Mouse (Mus musculus) cerebellum, adult 18-20 months (tissue): Measurements from ENCODE around the gene Gm42517.
A peak's percentile ranks its signal among the peaks of the same experiment; 100 is the strongest.

ENCODE experiments used
- DNase-seq, 2 experiments: peaks; one replicate each; pipeline ENCODE4 v3.0.0; 2021

Gm42517 gene

DNA sequence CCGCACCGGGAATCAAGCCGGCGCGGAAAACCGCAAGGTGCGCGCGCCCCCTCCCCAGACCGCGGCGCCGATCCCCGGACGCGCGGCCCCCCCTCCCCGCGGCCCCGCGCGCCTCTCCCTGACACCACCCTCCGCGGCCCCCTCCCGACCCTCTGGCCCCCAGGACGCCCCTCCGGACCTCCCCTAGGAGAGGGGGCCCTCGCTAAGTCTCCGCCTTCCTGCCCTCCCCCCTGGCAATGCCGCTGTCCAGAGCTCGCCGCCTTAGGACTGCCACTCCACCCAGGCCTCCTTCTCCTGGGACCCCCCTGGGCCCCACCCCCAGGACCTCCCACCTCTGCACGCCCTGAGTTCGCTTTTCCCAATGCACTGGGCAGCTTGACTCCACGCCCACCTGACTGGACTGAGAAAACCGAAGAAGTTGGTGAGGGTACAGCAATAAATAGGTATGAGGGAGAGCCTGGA is at the start of gene Gm42517:
Gene Gm42517, minus strand, starts transcription at position 52 of the 462 bp plus-strand sequence.
- DNase-seq, result peak; percentile 23 to 35

- no peak for DNase-seq
Observed at GRCm38 (mm10) chr5:108414711-108415110, 47.0 kb upstream of the Gm42517 start.

GRCm38 (mm10) chr5:108406977-108407376 is 39.3 kb upstream of the Gm42517 start:
- no peak for DNase-seq

- DNase-seq, result no peak
Observed at GRCm38 (mm10) chr5:108405460-108405859, 37.7 kb upstream of the Gm42517 start.

DNA sequence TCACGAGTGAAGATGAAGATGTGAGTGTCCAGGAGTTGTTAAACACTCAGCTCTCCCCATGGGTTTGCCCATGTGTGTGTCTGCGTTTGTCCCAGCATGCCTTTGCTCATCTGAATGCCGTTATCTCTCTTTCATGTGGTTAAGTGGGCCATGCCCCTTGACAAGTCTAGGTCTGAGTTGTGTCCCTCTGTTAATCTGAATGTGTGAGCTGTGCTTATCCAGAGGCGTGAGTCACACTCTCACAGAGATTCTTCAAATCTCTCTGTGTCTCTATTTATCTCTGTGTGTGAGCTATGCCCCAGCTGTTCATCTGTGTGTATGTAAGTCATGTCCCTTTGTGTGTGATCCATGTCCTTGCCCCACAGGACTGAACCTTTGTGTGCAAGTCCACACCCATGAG is 35.7 kb upstream of the Gm42517 start:
- DNase-seq, result no peak

- DNase-seq, result no peak
Observed at GRCm38 (mm10) chr5:108389744-108390143, 22.0 kb upstream of the Gm42517 start.

DNA sequence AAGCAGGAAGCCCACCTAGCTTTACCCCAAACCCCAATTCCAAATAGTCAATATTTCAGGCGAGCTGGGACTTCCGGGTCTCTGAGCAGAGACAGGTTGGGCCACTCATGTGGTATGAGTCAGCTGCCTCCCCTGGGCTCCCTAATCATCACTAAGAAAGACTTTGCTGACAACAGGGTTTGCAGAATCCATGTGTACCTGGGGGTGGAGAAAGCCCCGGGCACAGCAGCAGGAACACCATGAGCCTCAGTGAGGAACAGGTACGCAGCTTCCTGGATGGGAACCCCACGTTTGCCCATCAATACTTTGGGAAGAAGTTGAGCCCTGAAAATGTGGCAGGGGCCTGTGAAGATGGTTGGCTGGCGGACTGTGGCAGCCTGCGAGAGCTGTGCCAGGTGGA is 20.5 kb upstream of the Gm42517 start, which contains the start of gene Pde6b:
Gene Pde6b, plus strand, starts transcription at position 191 of the 400 bp plus-strand sequence.
- no peak for DNase-seq

GRCm38 (mm10) chr5:108386449-108386848 is 18.7 kb upstream of the Gm42517 start:
- no peak for DNase-seq

- DNase-seq, result no peak
Observed at GRCm38 (mm10) chr5:108385632-108386031, 17.9 kb upstream of the Gm42517 start.

DNA sequence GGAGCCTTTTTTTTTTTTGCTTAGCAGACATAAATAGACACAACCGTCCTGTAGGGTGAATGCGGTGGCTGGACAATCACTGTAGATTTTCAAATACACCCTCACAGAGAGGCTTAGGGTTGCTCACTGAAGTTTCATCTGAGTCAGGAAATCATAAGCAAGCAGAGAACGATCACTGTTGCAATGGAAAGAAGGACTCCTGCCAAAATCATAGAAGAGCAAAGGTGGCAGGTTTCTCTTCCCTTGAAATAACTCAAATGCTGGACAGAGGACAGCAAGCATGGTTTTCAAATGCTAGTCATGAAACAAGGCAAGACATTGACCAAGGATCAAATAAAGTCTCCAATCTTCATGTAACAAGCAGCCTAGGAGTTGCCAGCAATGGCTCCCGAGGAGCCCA is 10.6 kb upstream of the Gm42517 start:
- no peak for DNase-seq

DNA sequence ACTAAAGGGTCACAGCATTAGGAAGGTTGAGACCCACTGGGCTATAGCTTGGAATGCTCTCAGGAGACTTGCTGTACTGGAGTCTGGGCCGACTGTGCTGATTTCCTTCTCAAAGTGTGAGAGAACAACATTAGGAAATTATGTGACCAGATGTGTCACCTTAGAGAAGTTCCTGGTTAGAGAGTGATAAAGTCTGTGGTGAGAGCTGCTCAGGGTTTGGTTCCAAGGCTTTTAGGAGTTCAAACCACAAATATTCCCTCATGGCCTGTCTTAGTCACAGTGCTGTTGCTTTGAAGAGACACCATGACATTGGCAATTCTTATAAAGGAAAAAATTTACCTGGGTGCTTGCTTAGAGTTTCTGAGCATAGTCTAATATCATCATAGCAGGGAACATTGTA is 8.3 kb upstream of the Gm42517 start:
- no peak for DNase-seq

DNA sequence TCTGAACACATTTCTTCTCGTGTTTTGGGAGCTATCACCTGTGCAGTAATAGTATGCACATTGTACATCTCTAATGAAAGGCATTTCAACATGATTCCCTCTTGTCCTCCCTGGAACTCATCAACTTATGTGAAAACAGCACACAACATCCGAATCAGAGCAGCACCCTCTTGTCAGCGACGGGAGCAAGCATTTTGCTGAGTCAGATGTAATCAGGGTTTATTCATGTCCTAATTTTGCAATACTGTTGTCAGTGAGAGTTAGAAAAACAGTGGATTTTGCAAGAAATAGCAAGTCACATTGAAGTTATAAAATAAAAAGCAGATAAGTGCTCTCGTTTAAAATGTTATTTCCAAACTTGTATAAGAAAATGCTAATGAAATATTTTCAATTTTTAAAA is 6.4 kb upstream of the Gm42517 start:
- no peak for DNase-seq

GRCm38 (mm10) chr5:108369964-108370363 is 2.2 kb upstream of the Gm42517 start:
- DNase-seq, result no peak

DNA sequence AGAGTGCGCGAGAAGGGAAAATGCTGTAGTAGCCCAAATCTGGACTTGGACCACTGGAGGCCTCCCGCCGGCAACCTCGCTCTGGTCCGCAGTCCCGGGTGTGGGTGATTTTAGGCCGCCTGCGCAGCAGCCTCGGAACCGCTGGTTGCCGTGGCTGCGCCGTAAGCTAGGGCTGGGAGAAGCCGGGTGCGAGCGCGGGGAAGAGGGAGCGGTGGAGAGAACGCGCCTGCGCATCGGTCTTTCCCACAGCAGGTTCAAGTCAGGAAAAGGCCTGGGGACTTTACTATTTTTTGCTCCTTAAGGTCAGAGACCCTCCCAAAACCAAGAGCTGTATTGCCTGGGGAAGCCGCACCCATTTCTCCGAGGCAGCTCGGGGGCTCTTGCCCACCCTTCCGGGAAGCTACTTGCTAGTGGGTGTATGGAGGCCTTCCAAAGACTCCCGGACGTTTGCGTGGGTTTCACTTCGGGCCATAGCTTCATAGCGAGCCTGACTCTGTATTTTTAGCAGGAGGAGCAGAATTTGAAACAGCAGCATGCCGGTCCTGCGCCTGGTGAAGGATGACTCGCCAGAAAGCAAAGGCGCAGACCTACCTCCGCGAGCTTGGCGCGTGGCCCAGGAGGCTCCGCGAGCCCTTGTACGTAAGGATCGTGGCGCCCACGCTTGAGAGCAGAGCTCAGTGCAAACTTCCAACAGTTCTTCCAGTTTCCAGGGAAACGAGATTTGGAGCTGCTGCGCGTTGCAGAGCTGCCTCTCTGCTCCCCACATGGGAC is 1.3 kb upstream of the Gm42517 start:
- DNase-seq, result peak; percentile 74 to 78

DNA sequence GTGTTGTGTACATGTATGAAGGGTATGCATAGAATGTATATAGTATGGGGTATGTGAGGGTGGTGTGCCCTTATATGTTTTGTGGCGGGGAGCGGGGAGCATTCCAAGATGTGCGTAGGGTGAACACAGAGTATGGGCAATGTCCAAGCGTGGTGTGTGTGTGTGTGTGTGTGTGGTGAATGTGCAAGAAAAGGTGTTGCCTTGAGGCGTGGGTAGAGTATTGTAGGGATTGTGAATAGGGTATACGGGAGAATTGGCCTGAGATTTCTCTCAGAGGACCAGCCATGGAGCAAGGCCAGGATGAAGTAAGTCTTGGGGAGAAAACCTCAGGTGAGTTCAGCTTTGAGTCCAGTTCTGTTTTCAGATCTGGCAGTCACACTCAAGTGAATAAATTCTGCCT is 724 bp upstream of the Gm42517 start:
- no peak for DNase-seq

GRCm38 (mm10) chr5:108366984-108367841 is 509 bp downstream of the Gm42517 start:
- DNase-seq, result peak; percentile 54 to 70

DNA sequence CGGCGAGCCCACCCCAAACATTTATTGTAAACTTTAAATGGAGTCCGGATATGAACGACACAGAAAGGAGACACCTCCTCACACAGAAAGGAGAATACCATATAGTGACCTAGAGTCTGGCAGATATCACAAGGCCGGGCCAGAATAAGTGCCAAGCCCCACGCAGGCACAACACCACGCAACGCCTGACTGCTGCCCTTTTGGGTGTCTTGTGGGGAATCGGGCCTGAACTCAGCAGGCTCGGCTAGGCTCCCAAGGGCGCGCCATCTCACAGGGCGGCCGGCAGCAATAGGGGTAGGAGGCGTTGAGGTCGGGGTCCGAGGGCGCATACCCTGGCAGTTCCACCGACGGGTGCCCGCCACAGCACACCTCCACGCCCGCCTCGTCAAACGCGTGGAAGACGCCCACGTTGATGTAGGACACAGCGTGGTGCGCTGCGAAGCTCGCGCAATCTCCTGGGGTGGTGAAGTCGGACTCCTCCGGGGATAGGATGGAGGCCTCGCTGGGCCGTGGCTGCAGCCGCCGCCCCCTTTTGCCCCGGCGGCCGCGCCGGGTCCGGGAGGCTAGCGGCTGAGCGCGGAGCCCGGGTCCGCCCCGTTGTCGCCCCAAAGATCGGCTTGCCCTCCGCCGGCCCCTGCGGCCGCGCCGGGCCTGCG is 1.3 kb downstream of the Gm42517 start:
- peak in 1 of 2 experiments; percentile 23 for DNase-seq

GRCm38 (mm10) chr5:108362330-108362729 is 5.4 kb downstream of the Gm42517 start:
- no peak for DNase-seq

GRCm38 (mm10) chr5:108360211-108360610 is 7.5 kb downstream of the Gm42517 start:
- DNase-seq, result no peak

DNA sequence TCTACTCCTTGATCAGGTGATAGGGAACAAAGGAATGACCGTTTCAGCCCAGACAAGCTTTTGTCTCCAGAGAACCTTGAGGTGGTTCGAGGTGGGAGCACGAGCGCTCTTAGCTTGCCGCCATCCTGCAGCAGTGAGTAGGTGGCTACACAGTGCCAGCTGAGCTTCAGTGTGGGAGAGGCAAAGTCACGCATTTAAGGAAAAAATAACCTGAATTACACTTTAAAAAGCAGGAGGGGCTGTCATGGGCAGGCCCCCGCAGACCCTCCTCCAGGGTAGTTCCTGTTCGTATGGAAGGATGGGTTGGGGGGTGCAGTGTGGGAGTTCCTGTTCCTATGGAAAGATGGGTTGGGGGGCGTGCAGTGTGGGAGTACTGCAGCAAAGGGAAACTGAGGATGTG is 8.2 kb downstream of the Gm42517 start:
- no peak for DNase-seq

DNA sequence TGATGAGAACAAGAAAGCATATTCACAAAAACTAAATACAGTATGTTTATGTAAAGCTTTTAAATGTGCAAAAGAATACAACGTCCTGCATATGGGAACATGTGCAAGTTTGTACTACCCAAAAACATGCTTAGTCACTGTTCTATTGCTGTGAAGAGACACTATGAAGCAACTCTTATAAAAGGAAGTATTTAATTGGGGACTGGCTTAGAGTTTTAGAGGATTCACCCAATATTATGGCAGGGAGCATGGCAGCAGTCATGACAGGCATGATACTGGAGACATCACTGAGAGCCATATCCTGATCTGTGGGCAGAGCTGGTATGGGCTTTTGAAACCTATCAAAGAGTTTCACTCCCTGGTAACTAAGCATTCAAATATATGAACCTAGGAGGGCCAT is 9.9 kb downstream of the Gm42517 start:
- no peak for DNase-seq

DNA sequence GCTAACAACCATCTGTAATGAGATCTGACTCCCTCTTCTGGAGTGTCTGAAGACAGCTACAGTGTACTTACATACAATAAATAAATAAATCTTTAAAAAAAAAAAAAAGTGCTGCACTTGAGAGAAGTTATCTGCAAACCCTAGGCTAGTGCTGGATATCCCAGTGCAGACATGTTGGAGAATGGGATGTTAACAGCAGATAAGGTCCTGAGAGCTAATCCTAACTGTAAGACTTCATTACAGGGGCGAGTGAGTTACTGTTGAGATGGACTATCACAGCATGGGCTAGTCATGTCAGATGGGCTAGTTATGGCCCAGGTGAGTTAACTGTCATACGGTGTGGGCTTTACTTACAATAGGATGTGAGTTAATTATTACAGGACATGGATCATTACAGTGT is 13.7 kb downstream of the Gm42517 start:
- DNase-seq, result no peak

- DNase-seq, result no peak
Observed at GRCm38 (mm10) chr5:108349511-108350148, 18.1 kb downstream of the Gm42517 start.
